Mouse (Mus musculus) gonadal fat pad, adult 2 months (tissue): ENCODE results near the gene P2rx6. TPM values are rescaled to one million over a fixed set of nuclear protein-coding genes. Genes with fewer than 3 reads are reported as not detected.
"Not testable (repeated sequence)": the region's sequence is repeated elsewhere in the genome, so short reads cannot be mapped to it uniquely, and the experiment has no call there.

Experiments
- DNase-seq: peaks from one replicate; pipeline ENCODE4 v3.0.0-alpha.2; 2012; ENCODE audit warnings: low read depth
- polyA plus RNA-seq: library from polyadenylated mRNA; depleted of rRNA; stranded (reverse); fragments of >200 nt; gene quantifications from 2 replicates; pipeline ENCODE4 v1.2.3, GENCODE M21; 2012; rRNA removed

P2rx6 gene
- 6.8 and 9.0 TPM in 2 replicates for polyA plus RNA-seq

DNA sequence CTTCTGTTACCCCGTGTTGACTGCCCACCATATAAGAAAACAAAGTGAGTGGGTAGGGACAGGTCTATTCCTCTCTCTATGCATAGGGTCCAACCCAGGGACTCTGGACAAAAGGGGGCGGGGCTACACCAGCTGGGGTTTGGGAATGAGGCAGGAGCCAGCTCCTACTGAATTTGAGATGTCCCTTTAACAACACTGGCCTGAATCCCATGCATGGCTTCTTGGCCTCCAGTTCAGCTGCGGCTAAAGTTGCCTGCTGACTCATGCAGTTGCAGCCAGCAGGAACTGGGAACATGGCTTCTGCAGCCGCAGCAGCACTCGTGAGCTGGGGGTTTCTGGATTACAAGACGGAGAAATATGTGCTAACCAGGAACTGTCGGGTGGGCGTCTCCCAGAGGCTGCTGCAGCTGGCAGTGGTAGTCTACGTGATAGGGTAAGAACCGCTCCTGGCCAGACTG is at the start of gene P2rx6:
Gene P2rx6, plus strand, starts transcription at position 135 of the 458 bp plus-strand sequence.
- no peak for DNase-seq

DNA sequence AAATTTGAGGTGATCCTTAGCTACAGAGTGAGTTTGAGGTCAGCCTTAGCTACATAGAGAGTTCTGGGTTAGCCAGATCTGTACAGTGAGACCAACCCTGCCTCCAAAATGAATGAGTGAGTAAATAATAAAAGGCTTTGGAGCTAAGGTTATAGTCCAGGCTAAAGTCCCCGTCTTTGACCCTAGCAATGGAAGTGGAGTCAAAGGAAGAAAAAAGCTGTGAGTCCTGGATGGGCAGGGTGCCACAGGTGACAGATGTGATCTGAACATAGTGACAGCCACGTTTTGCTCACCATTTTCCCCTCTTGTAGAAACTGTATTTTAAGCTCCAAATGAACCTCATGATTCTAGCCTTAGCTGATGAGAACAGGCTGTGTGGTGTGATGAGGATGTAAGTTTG is 42.8 kb upstream of the P2rx6 start:
- no peak for DNase-seq

DNA sequence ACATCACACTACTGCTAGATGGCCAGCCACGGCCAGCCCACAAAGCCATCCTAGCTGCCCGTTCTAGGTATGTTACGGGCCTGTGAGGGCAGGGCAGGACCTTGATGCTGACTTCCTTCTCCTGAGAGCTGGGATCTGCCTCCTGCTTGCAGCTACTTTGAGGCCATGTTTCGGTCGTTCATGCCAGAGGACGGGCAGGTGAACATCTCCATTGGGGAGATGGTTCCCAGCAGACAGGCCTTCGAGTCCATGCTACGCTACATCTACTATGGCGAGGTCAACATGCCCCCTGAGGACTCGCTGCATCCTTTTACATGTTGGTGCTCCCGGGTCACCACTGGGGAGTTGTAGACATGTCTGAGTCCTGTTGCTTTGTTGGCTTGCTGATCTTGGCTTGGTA is 37.5 kb upstream of the P2rx6 start:
- no peak for DNase-seq

DNA sequence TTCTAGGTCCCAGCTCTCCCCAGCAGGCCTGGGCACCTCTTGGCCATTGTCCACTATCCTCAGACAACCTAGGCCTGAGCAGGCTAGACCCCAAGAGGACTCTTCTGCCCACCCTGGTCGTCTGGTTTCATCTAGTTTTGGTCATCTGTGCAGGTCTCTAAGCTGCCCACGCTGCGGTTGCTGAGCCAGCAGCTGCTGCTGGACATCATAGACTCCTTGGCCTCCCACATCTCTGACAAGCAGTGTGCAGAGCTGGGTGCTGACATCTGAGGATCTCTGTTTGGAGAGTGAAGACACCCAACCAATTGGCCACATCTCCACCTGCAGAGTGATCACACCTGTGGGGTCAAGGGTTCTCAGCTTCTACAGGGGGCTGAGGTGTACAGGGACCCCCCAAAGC is 36.2 kb upstream of the P2rx6 start:
- no peak for DNase-seq

GRCm38 (mm10) chr16:17526223-17526622 is 35.5 kb upstream of the P2rx6 start:
- DNase-seq: no peak

- no peak for DNase-seq
Observed at GRCm38 (mm10) chr16:17527606-17528005, 34.1 kb upstream of the P2rx6 start.

- DNase-seq: no peak
Observed at GRCm38 (mm10) chr16:17528276-17528675, 33.4 kb upstream of the P2rx6 start.

DNA sequence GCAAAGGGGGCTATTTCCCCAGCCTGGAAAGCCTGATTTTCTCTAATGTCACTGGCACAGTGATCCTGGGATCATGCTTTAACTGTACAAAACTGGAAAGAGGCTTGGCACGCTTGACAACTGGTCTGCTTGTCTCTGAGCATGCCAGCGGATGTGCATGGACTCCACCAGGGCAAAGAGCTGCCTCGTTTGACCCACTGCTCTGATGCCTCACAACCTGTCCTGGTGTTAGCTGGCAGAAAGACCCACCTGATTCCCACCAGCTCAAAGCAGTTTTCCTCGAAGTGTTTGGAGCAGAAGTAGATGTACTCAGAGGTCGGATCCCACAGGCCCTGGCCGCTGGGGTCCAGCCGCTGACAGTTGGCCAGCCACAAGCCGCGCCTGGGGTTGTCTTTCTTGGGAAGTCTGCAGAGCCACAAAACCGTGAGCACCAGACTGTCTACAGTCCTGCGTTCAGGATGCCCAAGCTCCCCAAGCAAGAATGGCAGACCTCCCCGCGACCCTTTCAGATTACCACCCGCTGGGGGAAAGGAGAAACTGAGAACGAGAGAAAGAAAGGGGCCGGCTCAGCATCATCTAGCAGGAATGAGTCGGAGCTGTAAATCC is 31.6 kb upstream of the P2rx6 start:
- no peak for DNase-seq

DNA sequence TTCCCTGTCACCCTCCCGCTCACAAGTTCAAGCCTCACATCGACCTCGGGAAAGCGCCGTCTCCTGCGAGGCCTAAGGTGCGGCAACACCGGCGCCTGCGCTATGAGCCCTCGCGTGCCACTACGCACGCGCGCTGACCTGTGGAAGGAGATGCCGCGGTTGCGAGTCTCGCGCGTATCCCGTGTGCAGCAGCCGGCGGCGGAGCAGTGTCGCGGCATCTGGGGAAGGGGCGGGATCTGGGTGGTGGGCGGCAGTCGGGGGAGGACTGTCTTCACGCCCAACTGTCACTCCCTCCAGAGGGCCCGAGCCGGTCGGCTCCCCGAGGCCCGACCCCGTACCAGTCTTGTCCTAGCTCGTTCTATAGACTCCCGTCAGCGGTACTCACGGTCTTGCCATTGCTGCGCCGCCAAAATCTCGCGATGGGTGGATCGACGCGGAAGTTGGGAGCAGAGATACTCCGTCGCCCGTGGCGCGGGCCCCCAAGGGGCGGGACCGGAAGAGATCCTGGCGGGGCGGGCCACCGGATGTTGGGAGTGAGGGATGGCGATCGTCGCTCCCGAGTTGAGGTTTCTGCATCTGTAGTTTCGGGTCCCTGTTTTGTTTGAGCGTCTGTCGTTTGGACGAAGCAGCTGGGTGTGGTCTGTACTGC is 30.9 kb upstream of the P2rx6 start, which contains the start of gene Thap7:
Gene Thap7, minus strand, starts transcription at position 497 of the 649 bp plus-strand sequence.
- DNase-seq: no peak

- no peak for DNase-seq
Observed at GRCm38 (mm10) chr16:17532271-17532670, 29.4 kb upstream of the P2rx6 start.

DNA sequence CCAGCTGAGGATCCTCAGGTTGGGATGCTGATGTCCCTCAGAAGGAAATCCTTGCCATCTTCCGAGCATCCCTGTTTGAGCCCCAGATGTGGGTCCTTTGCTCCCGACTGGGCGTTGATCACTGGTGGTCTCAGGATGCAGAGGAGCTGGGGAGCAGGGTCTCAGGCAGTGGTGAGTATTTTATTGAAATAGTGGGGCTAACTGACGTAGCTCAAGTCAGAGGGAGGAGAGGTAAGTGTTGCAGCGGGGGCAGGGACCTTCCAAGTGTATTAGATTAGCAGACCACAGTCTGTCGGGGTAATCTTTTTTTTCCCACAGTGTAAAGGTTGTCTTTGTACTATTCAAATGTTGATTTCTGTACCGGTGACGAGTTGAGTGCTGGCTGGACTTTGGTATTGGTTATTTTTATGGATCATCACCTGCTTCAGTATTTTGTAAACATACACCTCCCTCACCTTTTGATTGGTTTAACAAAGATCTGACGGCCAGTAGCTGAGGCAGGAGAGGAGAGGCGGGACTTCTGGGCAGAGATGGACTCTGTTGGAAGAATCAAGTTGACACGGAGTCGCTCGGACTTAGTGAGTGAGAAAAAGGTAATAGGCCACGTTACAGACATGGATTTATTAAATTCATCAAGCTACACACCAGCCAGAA is 28.9 kb upstream of the P2rx6 start:
- no peak for DNase-seq

DNA sequence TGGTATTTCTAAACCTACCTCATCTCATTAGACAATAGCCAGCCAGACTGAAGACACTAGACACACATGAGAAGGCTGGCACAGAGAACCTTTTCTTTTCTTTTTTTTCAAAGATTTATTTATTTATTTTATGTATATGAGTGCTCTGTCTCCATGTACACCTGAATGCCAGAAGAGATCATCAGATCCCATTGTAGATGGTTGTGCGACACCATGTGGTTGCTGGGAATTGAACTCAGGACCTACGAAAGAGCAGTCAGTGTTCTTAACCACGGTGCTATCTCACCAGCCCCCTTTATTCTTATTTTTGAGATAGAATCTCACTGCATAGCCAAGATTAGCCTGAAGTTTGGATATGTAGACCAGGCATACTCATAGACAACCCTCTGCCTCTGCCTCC is 25.1 kb upstream of the P2rx6 start:
- DNase-seq: no peak

- DNase-seq: no peak
Observed at GRCm38 (mm10) chr16:17542632-17543031, 19.1 kb upstream of the P2rx6 start.

- DNase-seq: no peak
Observed at GRCm38 (mm10) chr16:17552837-17553236, 8.8 kb upstream of the P2rx6 start.

GRCm38 (mm10) chr16:17553910-17554685 is 7.6 kb upstream of the P2rx6 start:
- DNase-seq: no peak

DNA sequence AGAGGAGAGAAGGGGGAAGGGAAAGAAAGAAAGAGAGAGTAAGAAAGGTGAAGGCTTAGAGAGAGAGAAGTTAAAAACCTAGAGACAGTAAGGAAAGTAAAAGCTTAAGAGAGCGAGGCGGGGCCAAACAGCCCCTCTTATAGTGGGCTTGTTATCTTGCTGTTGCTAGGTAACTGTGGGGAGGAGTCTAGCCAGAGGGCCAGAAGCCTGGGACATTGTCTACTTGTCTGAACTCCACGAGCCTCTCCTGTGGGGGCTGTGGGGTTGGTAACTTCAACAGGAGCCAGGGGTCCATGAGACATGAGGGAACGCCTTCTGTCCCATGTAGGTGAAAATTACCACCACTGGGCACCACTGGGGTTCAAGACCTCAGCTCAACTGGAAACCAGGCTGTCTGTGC is 7.0 kb upstream of the P2rx6 start:
- DNase-seq: not testable (repeated sequence)

DNA sequence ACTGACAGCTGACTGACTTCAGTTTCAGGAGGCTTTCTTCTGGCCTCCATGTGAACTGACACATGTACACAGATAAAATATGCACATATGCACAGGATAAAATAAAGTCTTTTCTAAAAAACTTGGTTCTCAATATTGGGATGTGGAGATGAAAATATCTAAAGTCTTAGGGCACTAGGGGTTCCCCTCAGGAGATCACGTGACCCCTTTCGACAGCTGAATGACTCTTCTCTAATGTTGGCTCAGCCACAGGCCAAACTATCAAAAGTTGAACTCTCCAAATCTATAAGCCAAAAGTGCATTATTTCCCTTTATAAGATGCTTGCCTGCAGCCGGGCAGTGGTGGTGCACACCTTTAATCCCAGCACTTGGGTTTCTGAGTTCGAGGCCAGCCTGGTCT is 5.5 kb upstream of the P2rx6 start:
- no peak for DNase-seq

- no peak for DNase-seq
Observed at GRCm38 (mm10) chr16:17556907-17557306, 4.8 kb upstream of the P2rx6 start.

DNA sequence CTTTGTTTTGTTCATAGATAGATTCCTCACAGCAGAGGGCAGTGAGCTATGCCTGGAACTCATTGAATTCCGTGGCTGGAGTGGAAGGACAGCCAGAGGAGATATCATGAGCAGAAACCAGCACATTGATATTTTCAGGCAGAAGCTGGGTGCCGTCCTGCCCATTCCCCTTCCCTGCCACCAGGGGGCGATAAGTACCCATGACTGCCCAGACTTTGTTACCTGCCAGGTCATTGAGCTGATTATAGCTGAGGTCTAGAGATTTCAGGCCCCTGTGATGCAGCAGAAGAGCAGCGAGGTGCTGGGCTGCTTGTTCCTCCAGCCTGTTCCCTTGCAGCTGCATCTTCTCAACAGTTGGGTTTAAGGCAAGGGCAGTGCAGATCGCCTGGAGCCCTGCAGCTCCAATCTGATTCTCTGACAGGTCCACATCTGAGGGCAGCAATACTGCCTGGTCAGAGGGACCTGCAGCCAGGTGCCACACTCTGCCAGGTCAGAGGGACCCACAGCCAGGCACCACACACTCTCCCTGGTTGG is 3.7 kb upstream of the P2rx6 start:
- no peak for DNase-seq

GRCm38 (mm10) chr16:17558811-17559210 is 2.9 kb upstream of the P2rx6 start:
- DNase-seq: no peak

- DNase-seq: no peak
Observed at GRCm38 (mm10) chr16:17559396-17560027, 2.2 kb upstream of the P2rx6 start.
